In the genomic region with DNA sequence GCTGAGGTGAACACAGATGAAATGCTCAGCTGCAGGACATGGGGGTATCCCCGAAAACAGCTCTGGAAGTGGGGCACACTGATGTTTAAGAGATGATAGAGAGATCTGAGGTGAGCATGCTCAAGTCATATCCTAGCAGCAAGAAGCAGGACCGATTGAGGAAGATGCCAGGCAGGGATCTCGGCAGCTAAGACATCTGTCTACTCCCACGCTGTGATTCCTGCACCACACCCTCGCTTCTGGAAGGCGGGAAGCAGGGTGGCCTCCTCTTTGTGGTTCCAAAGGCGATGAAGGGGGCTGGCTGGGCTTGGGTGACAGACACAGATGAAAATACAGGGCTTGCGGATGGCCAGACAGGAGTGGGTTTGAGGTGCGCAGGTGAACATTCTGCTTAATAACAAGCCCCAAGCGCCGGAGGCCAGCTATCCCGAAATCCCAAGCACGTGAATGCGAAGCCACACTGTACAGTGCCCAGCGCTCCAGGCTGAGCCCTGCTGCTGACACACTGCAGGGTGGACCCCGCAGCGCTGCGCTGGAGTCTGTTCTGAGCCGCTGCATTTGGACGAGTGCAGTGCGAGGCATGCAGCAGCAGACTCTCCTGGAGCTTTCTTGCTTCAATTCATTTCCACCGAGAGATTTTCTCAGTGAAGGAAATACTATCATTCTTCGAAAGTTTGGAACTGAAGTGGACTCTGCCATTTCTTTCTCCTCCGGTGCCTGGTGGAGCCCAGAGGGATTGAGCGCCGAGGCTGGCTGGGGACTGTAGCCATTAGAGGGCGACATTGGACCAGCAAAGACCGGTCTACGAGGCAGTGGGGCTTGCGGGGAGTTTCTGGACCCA, we compare ENCODE assay signal across 8 mouse cellular contexts.
A peak's percentile ranks its signal among the peaks of the same experiment; 100 is the strongest.
DNase-seq lines count a peak whose midpoint lies in the region; ATAC-seq and TF ChIP-seq lines count a peak whose summit lies in the region.

No protein-coding gene starts in this region.

- H3K4me3 ChIP-seq in ES-E14 (ENCODE audit: insufficient read depth in 1 of 2, low read depth in 1 of 2, low read length in 2 of 2, poor library complexity in 1 of 2, severe bottlenecking in 1 of 2): peak overlapping the region in 1 of 2 experiments; percentile 31; a peak in 3 of 4 replicates
- H3K4me3 ChIP-seq in forebrain, embryonic 16.5 days (replicated peaks; ENCODE audit: low read length): peak overlapping the region; percentile 31
- peak overlapping the region; percentile 17; the same call in 1 of the 2 replicates for H3K4me3 ChIP-seq in heart, postnatal 0 days (ENCODE audit: low read depth, low read length)

- peak overlapping the region; percentile 40; the same call in 1 of the 2 replicates for H3K9ac ChIP-seq in ES-E14 (ENCODE audit: insufficient read depth, low read depth, low read length, poor library complexity, severe bottlenecking)
- H3K9ac ChIP-seq in forebrain, embryonic 16.5 days (replicated peaks; ENCODE audit: low read depth, low read length): peak overlapping the region; percentile 47; the same call in 1 of the 2 replicates
- H3K9ac ChIP-seq in heart, postnatal 0 days (replicated peaks; ENCODE audit: low read depth, low read length): no peak overlapping the region

- peak; percentile 84 for TF ChIP-seq CTCF in heart, postnatal 0 days (IDR thresholded peaks at IDR 0.05; ENCODE audit: low read depth)

- peak; percentile 87 for ATAC-seq in forebrain, embryonic 16.5 days
- peak; percentile 75 for ATAC-seq in heart, postnatal 0 days (ENCODE audit: insufficient read depth, low read depth)

- TF ChIP-seq EP300 in heart, postnatal 0 days (IDR thresholded peaks at IDR 0.05; ENCODE audit: low read depth): no peak

- H3K27me3 ChIP-seq in forebrain, embryonic 16.5 days (replicated peaks; ENCODE audit: control insufficient read depth, insufficient read depth, low read length): no peaks in the 10 kb centered on the region
- peaks cover 8% of the 10 kb centered on the region; the same call in 1 of the 2 replicates for H3K27me3 ChIP-seq in heart, postnatal 0 days (ENCODE audit: control insufficient read depth, insufficient read depth, low read length)

- H3K4me2 ChIP-seq in forebrain, embryonic 16.5 days (ENCODE audit: low read length): peak overlapping the region; percentile 56
- H3K4me2 ChIP-seq in heart, postnatal 0 days (ENCODE audit: low read depth, low read length): peak overlapping the region; percentile 48

- in situ Hi-C loops in ES-E14 (cut with MboI; ENCODE audit: low sequenced_read_pairs in 2 of 2, unreplicated experiment in 2 of 2): loop anchor here in 1 of 2 experiments (25.0 kb wide), 1 partner anchor 584 kb away; a partner anchor contains a TSS

- DNase-seq in ES-E14 (ENCODE audit: low read depth, low spot score): peak; percentile 41
- DNase-seq in cerebellum, adult 18-20 months: peak; percentile 90 to 91
- DNase-seq in heart, postnatal 0 days (ENCODE audit: low spot score): peak; percentile 75
- DNase-seq in kidney, postnatal 36 days: peak; percentile 76 to 88
- DNase-seq in lung, adult 18-20 months: peak; percentile 44 to 56
- DNase-seq in ovary, postnatal 10 days (ENCODE audit: low spot score): peak; percentile 40
- DNase-seq in yolk sac, embryonic 10.5 days (ENCODE audit: low spot score): peak; percentile 49

- H3K4me1 ChIP-seq in ES-E14 (ENCODE audit: control insufficient read depth in 2 of 2, insufficient read depth in 2 of 2, low read length in 2 of 2, poor library complexity in 1 of 2): no peaks in the 10 kb centered on the region
- peaks cover 11% of the 10 kb centered on the region for H3K4me1 ChIP-seq in forebrain, embryonic 16.5 days (replicated peaks; ENCODE audit: control insufficient read depth, insufficient read depth, low read length)
- peaks cover 8% of the 10 kb centered on the region; the same call in 1 of the 2 replicates for H3K4me1 ChIP-seq in heart, postnatal 0 days (ENCODE audit: control insufficient read depth, insufficient read depth)

- no peak overlapping the region for H3K27ac ChIP-seq in ES-E14 (ENCODE audit: insufficient read depth, low read depth, low read length, poor library complexity, severe bottlenecking)
- no peak overlapping the region for H3K27ac ChIP-seq in forebrain, embryonic 16.5 days (ENCODE audit: low read length)
- H3K27ac ChIP-seq in heart, postnatal 0 days (ENCODE audit: low read depth): no peak overlapping the region

- no peaks in the 10 kb centered on the region for H3K9me3 ChIP-seq in ES-E14 (ENCODE audit: control insufficient read depth, insufficient read depth, low read depth, low read length)
- no peaks in the 10 kb centered on the region for H3K9me3 ChIP-seq in forebrain, embryonic 16.5 days (ENCODE audit: control insufficient read depth, low read length)
- H3K9me3 ChIP-seq in heart, postnatal 0 days (replicated peaks; ENCODE audit: control insufficient read depth, low read length): no peaks in the 10 kb centered on the region

- WGBS in forebrain, embryonic 16.5 days: 11% methylated on average over 30 of the region's 30 CpGs
- WGBS in heart, postnatal 0 days: 20% methylated on average over 30 of the region's 30 CpGs

- H3K36me3 ChIP-seq in ES-E14 (ENCODE audit: control insufficient read depth, insufficient read depth, low read length, poor library complexity, severe bottlenecking): no peaks in the 10 kb centered on the region
- H3K36me3 ChIP-seq in forebrain, embryonic 16.5 days (ENCODE audit: control insufficient read depth, insufficient read depth): no peaks in the 10 kb centered on the region
- no peaks in the 10 kb centered on the region for H3K36me3 ChIP-seq in heart, postnatal 0 days (replicated peaks; ENCODE audit: control insufficient read depth, insufficient read depth, low read length)

TF ChIP-seq in ES-E14, 5 proteins besides CTCF, POLR2A, EP300 and RAD21:
- no peak for TF ChIP-seq MAFK (IDR thresholded peaks at IDR 0.05; ENCODE audit: insufficient read depth, low read depth, low read length)
- TF ChIP-seq ZNF384 (IDR thresholded peaks at IDR 0.05; ENCODE audit: low read depth, low read length): no peak
- no peak for TF ChIP-seq CHD2 (IDR thresholded peaks at IDR 0.05; ENCODE audit: low read depth, low read length)
- peak; percentile 56; the same call in 1 of the 2 replicates for TF ChIP-seq ZC3H11A (IDR thresholded peaks at IDR 0.05; ENCODE audit: borderline replicate concordance, low read depth, low read length)
- TF ChIP-seq HCFC1 (IDR thresholded peaks at IDR 0.05; ENCODE audit: borderline replicate concordance, insufficient read depth, low read length): no peak

Comparison
In these comparisons a context has a peak if more than half of its experiments do, and no peak if none do; other contexts are left out.
1. DNase-seq: peak in every context shown above with its lines; median percentile 90 in cerebellum, adult 18-20 months; 82 in kidney, postnatal 36 days; 75 in heart, postnatal 0 days; 50 in lung, adult 18-20 months; 49 in yolk sac, embryonic 10.5 days; 41 in ES-E14; 40 in ovary, postnatal 10 days.